Mouse (Mus musculus) fibroblast of lung, adult 2 months (primary cell): ENCODE measurements at regions not wholly inside any gene's neighbourhood (a gene's known extent, or its start where the extent isn't known, plus 50 kb on each side); places are given as distances from the start of the nearest gene placed in this dataset.

Experiments used
- DNase-seq: peaks from one replicate; pipeline ENCODE4 v3.0.0-alpha.2; 2011; ENCODE audit warnings: low read depth

- no peak for DNase-seq
Observed at GRCm38 (mm10) chr5:4697346-4698095, 60.3 kb downstream of the Fzd1 start.

- DNase-seq = no peak
Observed at GRCm38 (mm10) chr5:4696701-4697100, 61.1 kb downstream of the Fzd1 start.

- DNase-seq = no peak
Observed at GRCm38 (mm10) chr5:4689130-4689529, 68.7 kb downstream of the Fzd1 start.

GRCm38 (mm10) chr5:4675316-4675715 is 82.5 kb downstream of the Fzd1 start:
- no peak for DNase-seq

- DNase-seq = no peak
Observed at GRCm38 (mm10) chr5:4666381-4666780, 91.5 kb downstream of the Fzd1 start.

GRCm38 (mm10) chr5:4665978-4666377 is 91.9 kb downstream of the Fzd1 start:
- no peak for DNase-seq

- DNase-seq = no peak
Observed at GRCm38 (mm10) chr5:4664918-4665317, 92.9 kb downstream of the Fzd1 start.

GRCm38 (mm10) chr5:4664488-4664887 is 93.3 kb downstream of the Fzd1 start:
- no peak for DNase-seq

GRCm38 (mm10) chr5:4662198-4662585 is 95.6 kb downstream of the Fzd1 start:
- no peak for DNase-seq

- no peak for DNase-seq
Observed at GRCm38 (mm10) chr5:4661420-4662197, 96.2 kb downstream of the Fzd1 start.

- DNase-seq = no peak
Observed at GRCm38 (mm10) chr5:4657982-4658381, 99.9 kb downstream of the Fzd1 start.

GRCm38 (mm10) chr5:4654186-4654585 is 103.6 kb downstream of the Fzd1 start:
- no peak for DNase-seq

GRCm38 (mm10) chr5:4651167-4651955 is 106.5 kb downstream of the Fzd1 start:
- no peak for DNase-seq

- DNase-seq = no peak
Observed at GRCm38 (mm10) chr5:4650709-4651108, 107.1 kb downstream of the Fzd1 start.

- DNase-seq = peak; percentile 25
Observed at GRCm38 (mm10) chr5:4649858-4650556, 107.8 kb downstream of the Fzd1 start.

GRCm38 (mm10) chr5:4641041-4641440 is 116.8 kb downstream of the Fzd1 start:
- no peak for DNase-seq

- no peak for DNase-seq
Observed at GRCm38 (mm10) chr5:4633763-4634162, 124.1 kb downstream of the Fzd1 start.

- DNase-seq = no peak
Observed at GRCm38 (mm10) chr5:4625206-4625605, 132.6 kb downstream of the Fzd1 start.

- no peak for DNase-seq
Observed at GRCm38 (mm10) chr5:4623625-4624024, 134.2 kb downstream of the Fzd1 start.

- no peak for DNase-seq
Observed at GRCm38 (mm10) chr5:4620513-4621210, 137.2 kb downstream of the Fzd1 start.

- no peak for DNase-seq
Observed at GRCm38 (mm10) chr5:4615233-4615632, 142.6 kb downstream of the Fzd1 start.
